Mouse (Mus musculus): ENCODE data around the gene Dnajc11. TPM values are rescaled to one million over a fixed set of nuclear protein-coding genes. Genes with fewer than 3 reads are reported as not detected.

The Dnajc11 gene
- polyA plus RNA-seq (2017; shearing (Covaris generic)): 65.1 TPM

DNA sequence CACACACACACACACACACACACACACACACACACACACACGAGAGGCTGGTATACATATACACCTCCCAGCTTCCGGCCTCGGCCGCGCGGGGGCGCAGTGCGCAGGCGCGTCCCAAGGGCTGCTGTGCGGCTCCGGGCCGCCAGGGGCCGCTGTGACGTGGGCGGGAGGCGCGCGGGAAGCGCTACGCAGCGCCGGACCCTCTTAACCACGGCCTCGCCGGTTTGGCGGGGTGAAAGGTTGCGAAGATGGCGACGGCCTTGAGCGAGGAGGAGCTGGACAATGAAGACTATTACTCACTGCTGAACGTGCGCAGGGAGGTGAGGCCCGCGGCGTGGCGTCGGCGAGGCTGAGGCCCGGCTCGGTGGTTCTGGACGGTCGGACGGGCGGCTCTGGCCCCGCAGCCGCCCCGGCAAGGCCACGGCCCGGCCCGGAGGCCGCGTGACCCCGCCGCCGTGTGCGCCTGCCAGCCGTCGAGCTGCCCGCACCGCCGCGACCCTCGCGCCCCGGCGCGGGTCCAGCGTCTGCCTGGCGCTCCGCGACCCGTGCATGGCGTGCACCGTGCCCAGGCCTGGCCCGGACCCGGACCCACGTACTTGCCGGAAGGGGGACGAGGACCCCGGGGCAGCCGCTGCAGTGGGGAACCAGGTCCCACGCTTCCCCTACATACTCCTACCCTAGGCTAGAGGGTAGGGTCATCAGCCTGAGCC, at the start of gene Dnajc11:
Gene Dnajc11 (plus strand): TSS at position 187 of the 710 bp plus-strand sequence.

DNA sequence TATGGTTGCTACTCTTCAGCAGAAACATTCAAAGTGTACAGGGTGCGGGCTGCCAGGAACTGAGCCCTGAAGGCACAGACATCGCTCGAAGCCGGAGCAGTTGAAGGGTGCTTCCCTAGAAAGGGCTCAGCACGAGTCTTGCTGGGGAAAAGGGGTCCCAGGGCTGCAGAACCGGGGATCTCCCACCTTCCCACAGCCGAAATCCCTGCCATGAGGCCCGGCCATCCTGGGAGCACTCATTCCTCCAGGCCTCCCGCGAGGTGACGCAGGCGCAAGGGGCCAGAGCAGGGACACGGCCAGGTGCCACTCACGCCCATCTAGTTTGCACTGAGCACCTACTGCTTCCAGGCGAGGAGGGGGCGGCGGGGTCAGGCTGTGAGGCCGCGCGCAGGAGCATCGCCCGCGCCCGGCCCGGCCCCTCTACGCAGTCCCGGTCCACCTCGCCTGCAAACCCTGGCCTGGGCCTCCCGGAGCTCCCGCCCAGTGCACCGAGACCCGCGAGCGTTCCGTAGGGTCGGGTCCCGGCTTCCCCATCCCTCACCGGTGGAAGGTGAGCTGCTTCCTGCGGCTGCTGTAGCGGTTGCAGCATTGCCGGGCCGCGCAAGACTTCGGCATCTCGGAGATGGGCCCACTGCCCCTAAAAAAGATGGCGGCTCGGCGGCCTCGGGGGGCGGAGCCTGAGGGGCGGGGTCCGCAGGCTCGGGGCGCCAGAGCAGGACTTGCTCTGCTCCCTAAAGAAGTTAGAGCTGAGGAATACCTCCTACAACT, 55.0 kb downstream of the Dnajc11 start, which contains the start of gene Thap3:
Gene Thap3 (minus strand): TSS at position 656 of the 768 bp plus-strand sequence.

DNA sequence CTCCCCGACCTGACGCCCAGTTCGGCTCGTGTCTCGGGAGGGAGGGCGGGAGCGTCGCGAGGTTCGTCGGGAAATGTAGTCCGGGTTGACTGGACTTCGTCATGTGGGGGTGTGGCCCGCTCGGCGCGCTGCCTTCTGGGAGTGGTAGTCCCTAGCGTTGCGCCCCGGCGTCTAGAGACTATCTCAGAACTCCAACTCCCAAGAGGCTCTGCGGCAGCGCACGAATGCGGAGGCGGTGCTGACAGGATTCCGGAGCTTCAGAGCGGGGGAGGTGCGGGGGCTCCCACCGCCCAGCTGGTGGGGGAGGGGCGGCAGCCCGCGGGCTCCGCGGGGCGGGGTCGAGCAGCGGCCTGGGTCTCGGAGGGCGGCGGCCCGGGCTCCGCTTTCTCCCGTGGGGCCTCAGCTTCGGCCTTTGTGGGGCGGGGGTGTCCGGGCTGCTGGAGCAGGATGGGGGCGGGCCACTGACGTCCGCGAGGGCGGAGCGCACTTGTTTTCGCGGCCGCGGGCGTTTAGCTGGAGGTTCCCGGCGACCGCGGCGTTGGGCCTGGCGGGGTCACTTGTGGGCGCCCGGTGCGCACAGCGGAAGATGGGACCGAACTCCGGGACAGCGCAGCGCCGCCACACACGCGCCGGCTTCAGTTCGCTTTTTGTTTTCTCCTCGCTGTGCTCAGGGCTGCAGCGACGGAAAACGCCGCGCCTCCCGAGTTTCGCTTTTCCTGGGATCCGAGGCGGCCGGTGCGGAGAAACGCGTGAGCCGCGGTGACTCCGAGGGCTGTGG, 62.9 kb downstream of the Dnajc11 start, which contains the start of gene Phf13:
Gene Phf13 (minus strand): TSS at position 86 of the 778 bp plus-strand sequence.

DNA sequence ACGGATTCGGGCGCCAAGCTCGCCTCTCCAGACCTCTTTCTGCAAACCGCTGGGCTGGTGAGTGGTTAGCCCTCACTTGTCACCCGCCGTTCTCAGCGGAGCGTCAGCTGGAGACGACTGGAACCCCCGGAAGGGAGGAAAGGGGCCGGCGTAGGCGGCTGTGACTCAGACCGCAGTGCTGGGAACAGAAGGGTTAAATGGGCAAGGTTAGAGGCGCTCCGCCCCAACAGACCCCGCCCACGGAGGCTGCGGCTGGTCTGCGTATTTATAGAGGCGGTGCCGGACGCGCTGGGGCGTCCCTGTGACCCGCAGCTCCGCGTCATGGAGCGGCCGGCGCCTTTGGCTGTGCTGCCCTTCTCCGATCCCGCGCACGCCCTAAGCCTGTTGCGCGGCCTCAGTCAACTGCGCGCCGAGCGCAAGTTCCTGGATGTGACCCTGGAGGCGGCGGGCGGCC, 75.2 kb downstream of the Dnajc11 start, which contains the start of gene Klhl21:
Gene Klhl21 (plus strand): TSS at position 182 of the 454 bp plus-strand sequence.

DNA sequence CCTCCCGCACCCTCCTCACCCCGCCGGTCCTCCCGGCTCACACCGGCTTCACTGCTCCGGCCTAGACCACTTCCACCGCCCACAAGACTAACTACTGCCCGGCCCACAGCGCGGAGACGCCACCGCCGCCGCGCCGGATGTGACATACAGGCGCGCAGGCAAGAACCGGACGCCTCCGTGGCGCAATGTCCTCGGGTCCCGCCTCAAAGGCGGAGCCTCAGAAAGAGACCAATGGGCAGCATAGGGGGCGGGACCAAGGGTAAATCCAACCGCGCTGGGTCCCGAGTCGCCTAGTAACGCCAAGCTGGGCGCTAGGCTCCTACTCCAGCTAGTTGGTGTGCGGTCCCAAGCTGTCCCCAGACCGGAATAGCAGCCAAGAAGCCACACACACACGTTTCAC, 94.0 kb downstream of the Dnajc11 start, which contains the start of gene Zbtb48:
Gene Zbtb48 (minus strand): TSS at position 148 of the 400 bp plus-strand sequence.

Other genes with a start within 250 kb of the Dnajc11 start
- 25.9 TPM for gene Camta1, start 71.8 kb upstream of the Dnajc11 start, polyA plus RNA-seq (2017; shearing (Covaris generic))
- gene Thap3, start 55.3 kb downstream of the Dnajc11 start, polyA plus RNA-seq (2017; shearing (Covaris generic)): 129 TPM
- 7.7 TPM for gene Phf13, start 62.6 kb downstream of the Dnajc11 start, polyA plus RNA-seq (2017; shearing (Covaris generic))
- 2.0 TPM for gene Klhl21, start 75.1 kb downstream of the Dnajc11 start, polyA plus RNA-seq (2017; shearing (Covaris generic))
- gene Zbtb48, start 94.0 kb downstream of the Dnajc11 start, polyA plus RNA-seq (2017; shearing (Covaris generic)): 37.1 TPM
- gene Tas1r1, start 104.9 kb downstream of the Dnajc11 start, polyA plus RNA-seq (2017; shearing (Covaris generic)): 0.13 TPM
- gene Nol9, start 105.6 kb downstream of the Dnajc11 start, polyA plus RNA-seq (2017; shearing (Covaris generic)): 6.4 TPM
- gene Plekhg5, start 138.8 kb downstream of the Dnajc11 start, polyA plus RNA-seq (2017; shearing (Covaris generic)): 5.1 TPM
- gene Tnfrsf25, start 182.2 kb downstream of the Dnajc11 start, polyA plus RNA-seq (2017; shearing (Covaris generic)): 197 TPM
- gene Espn, start 218.7 kb downstream of the Dnajc11 start, polyA plus RNA-seq (2017; shearing (Covaris generic)): 16.8 TPM
- gene Hes2, start 225.2 kb downstream of the Dnajc11 start, polyA plus RNA-seq (2017; shearing (Covaris generic)): not detected
- 119 TPM for gene Acot7, start 244.4 kb downstream of the Dnajc11 start, polyA plus RNA-seq (2017; shearing (Covaris generic))